Comparison of ENCODE assay signal across 29 mouse cellular contexts in the genomic region with DNA sequence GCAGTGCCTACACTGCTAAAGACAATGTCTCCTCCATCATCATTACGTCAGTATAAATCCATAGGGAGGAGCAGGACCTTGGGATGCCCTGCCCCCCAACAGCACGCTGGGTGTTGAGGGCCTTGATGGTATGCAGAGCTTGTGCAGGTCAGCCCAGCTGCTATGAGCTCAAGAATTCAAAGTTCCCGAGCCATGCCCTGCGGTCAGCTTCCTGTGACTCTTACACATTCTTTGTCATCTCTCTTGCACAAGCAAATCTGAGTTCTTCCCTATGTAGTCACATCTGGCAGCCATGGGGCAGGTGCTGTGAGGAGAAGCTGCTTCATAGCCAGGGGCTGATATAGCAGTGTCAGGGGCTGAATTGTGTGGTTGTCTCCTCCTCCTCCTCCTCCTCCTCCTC. TPM values are rescaled to one million over a fixed set of nuclear protein-coding genes. Genes with fewer than 3 reads are reported as not detected.
DNase-seq lines count a peak whose midpoint lies in the region; ATAC-seq and TF ChIP-seq lines count a peak whose summit lies in the region.
"Had no signal": no experiment of that assay in that cellular context is flagged by ENCODE, and none has a peak within 500 bp of the region (broad histone marks: within the 10 kb centered on the region; RNA-seq: fewer than 3 reads in every experiment).

No protein-coding gene starts in this region.

- peak; percentile 92 for ATAC-seq in Patski
- no peak for ATAC-seq in megakaryocyte, adult 5-6 weeks (ENCODE audit: poor library complexity, severe bottlenecking)
- ATAC-seq: forebrain, embryonic 13.5 days; intestine, postnatal 0 days had no signal

- POLR2A ChIA-PET in Patski (lab: Charles Lee): interaction anchor here (0.6 to 2.4 kb wide), 4 partner anchors 14 to 192 kb away, joined by 4 to 6 read pairs (median 4); a partner anchor contains a TSS

- in situ Hi-C loops in Patski (cut with MboI; ENCODE audit: low pct_unique_long_range_greater_than_20kb): no loop called here

- TF ChIP-seq CTCF in lung, adult 2 months (IDR thresholded peaks at IDR 0.05; ENCODE audit: insufficient read depth, low read length): no peak
- no peak for TF ChIP-seq CTCF in Patski (IDR thresholded peaks at IDR 0.05)

- no peaks in the 10 kb centered on the region for H3K27me3 ChIP-seq in Patski
- H3K27me3 ChIP-seq in myocyte (ENCODE audit: control insufficient read depth, insufficient read depth, insufficient read length): no peaks in the 10 kb centered on the region
- H3K27me3 ChIP-seq: forebrain, embryonic 13.5 days; heart, embryonic 15.5 days; hindbrain, embryonic 12.5 days; midbrain, embryonic 12.5 days; neural tube, embryonic 15.5 days had no signal

- no peak for TF ChIP-seq POLR2A in lung, adult 2 months (IDR thresholded peaks at IDR 0.05; ENCODE audit: borderline replicate concordance, extremely low read depth, low read depth, low read length)
- no peak for TF ChIP-seq POLR2A in myocyte (IDR thresholded peaks at IDR 0.05; ENCODE audit: insufficient read length, low read depth)

- CTCF ChIA-PET in Patski (lab: Charles Lee): interaction anchor here (0.8 to 1.3 kb wide), 3 partner anchors 10 to 25 kb away, joined by 3 read pairs; no protein-coding TSS in a partner anchor

- H3K4me2 ChIP-seq in myocyte (ENCODE audit: low read depth): no peak overlapping the region
- H3K4me2 ChIP-seq: forebrain, embryonic 13.5 days; heart, embryonic 15.5 days; hindbrain, embryonic 12.5 days; limb, embryonic 15.5 days; lung, embryonic 14.5 days; midbrain, embryonic 12.5 days; neural tube, embryonic 15.5 days had no signal

- DNase-seq in adrenal gland, adult (ENCODE audit: inconsistent age in 2 of 2, low spot score in 1 of 2): peak; percentile 36 to 50
- no peak for DNase-seq in adrenal gland, postnatal 10 days
- DNase-seq in lung, postnatal 36 days: peak; percentile 10
- no peak for DNase-seq in lung, adult 2 months
- peak; percentile 73 for DNase-seq in Patski (ENCODE audit: low read depth, low spot score)
- no peak for DNase-seq in heart, postnatal 14 days
- DNase-seq: cerebellum, adult 8-10 months; cerebellum, postnatal 25 days; gastrocnemius, postnatal 25 days; heart, adult 11 months; heart, postnatal 36 days; kidney, adult 9 months; kidney, postnatal 10 days; layer of hippocampus, adult 9-11 months; lung, embryonic 14.5 days; right cerebral cortex, adult 18-20 months; spleen, adult 18-20 months; thymus, postnatal 14 days had no signal

- H3ac ChIP-seq in myocyte (ENCODE audit: control insufficient read depth, insufficient read length): no peak overlapping the region

- H3K4me3 ChIP-seq in lung, adult 2 months (replicated peaks; ENCODE audit: extremely low read depth, low read depth, low read length): no peak overlapping the region
- H3K4me3 ChIP-seq in myocyte: no peak overlapping the region
- H3K4me3 ChIP-seq: forebrain, embryonic 13.5 days; heart, embryonic 10.5 days; heart, embryonic 15.5 days; hindbrain, embryonic 12.5 days; limb, embryonic 10.5 days; limb, embryonic 15.5 days; midbrain, embryonic 12.5 days; neural tube, embryonic 15.5 days had no signal

- no peaks in the 10 kb centered on the region for H3K4me1 ChIP-seq in lung, adult 2 months (ENCODE audit: control insufficient read depth, insufficient read depth, low read length)
- H3K4me1 ChIP-seq: limb, embryonic 15.5 days; neural tube, embryonic 15.5 days had no signal

- H3K36me3 ChIP-seq in myocyte (ENCODE audit: control insufficient read depth, insufficient read depth): no peaks in the 10 kb centered on the region
- H3K36me3 ChIP-seq: heart, embryonic 10.5 days; heart, embryonic 15.5 days; hindbrain, embryonic 12.5 days; limb, embryonic 10.5 days; limb, embryonic 15.5 days; midbrain, embryonic 12.5 days; neural tube, embryonic 15.5 days had no signal

- 33% methylated on average over 4 of the region's 4 CpGs for WGBS in lung, adult 2 months

- no peaks in the 10 kb centered on the region for H3K79me2 ChIP-seq in myocyte (ENCODE audit: control insufficient read depth, insufficient read depth)

- intact Hi-C loops in heart, postnatal 14 days (cut with DNase I): no loop called here

TF ChIP-seq in myocyte, 11 proteins besides CTCF, POLR2A, EP300 and RAD21:
- TF ChIP-seq POLR2AphosphoS2 (IDR thresholded peaks at IDR 0.05; ENCODE audit: insufficient read length, low read depth) (no peak), MYOD1 (IDR thresholded peaks at IDR 0.05; ENCODE audit: control insufficient read depth in 1 of 3, insufficient read length in 2 of 3, low read depth in 2 of 3) (peak in 2 of 3 experiments; percentile 39 to 51), MYOG (IDR thresholded peaks at IDR 0.05; ENCODE audit: control insufficient read depth in 1 of 3, insufficient read depth in 1 of 3, insufficient read length in 2 of 3, low read depth in 2 of 3) (peak; percentile 15 to 85 (median 34)), USF1 (IDR thresholded peaks at IDR 0.05; ENCODE audit: low read depth) (no peak), MAX (IDR thresholded peaks at IDR 0.05; ENCODE audit: low read depth) (no peak), E2F4 (IDR thresholded peaks at IDR 0.05; ENCODE audit: insufficient read depth) (no peak), REST (IDR thresholded peaks at IDR 0.05; ENCODE audit: insufficient read depth, insufficient read length) (no peak), SRF (IDR thresholded peaks at IDR 0.05; ENCODE audit: control insufficient read depth, insufficient read length, low read depth) (no peak), CEBPB (IDR thresholded peaks at IDR 0.05; ENCODE audit: insufficient read depth, poor library complexity, severe bottlenecking) (peak; percentile 87), TCF12 (IDR thresholded peaks at IDR 0.05; ENCODE audit: insufficient read depth, poor library complexity, severe bottlenecking) (peak; percentile 52), TCF3 (IDR thresholded peaks at IDR 0.05; ENCODE audit: insufficient read length, low read depth) (no peak)

RNA-seq across cellular contexts. Expression of a gene that starts 14.9 kb away (rescaled TPM):
- total RNA-seq in adrenal gland, postnatal 10 days (2021): 10 to 100 TPM in 1 of 2 experiments, 1 to 10 TPM in 1; 8.3 to 14.1 TPM
- 3.5 and 9.0 TPM in 2 replicates for polyA plus RNA-seq in lung, adult 2 months (2012; rRNA removed)
- polyA plus RNA-seq in Patski (2021) (343 TPM), myocyte (2012; fragmentation: generic; extraction: Trizol) (159 TPM)
- 1 to 10 TPM; 3.8 to 5.3 TPM for total RNA-seq in heart, postnatal 14 days (2021)
- total RNA-seq in megakaryocyte, adult 5-6 weeks (2015): 0.16 TPM in 1 of 2 replicates, not detected in the other
- 2.1 TPM in 1 of 2 replicates, not detected in the other for total RNA-seq in megakaryocyte, adult 5-6 weeks (2017)

RNA-seq across cellular contexts. Expression of a gene that starts 39.2 kb away (rescaled TPM):
- total RNA-seq in adrenal gland, postnatal 10 days (2021): 10 to 100 TPM; 47.4 to 57.8 TPM
- 31.6 and 35.1 TPM in 2 replicates for polyA plus RNA-seq in lung, adult 2 months (2012; rRNA removed)
- polyA plus RNA-seq in Patski (2021) (40.5 TPM), myocyte (2012; fragmentation: generic; extraction: Trizol) (26.3 TPM)
- 10 to 100 TPM; 37.0 to 38.1 TPM for total RNA-seq in heart, postnatal 14 days (2021)
- 51.5 and 69.1 TPM in 2 replicates for total RNA-seq in megakaryocyte, adult 5-6 weeks (2015)
- total RNA-seq in megakaryocyte, adult 5-6 weeks (2017): 32.0 and 37.7 TPM in 2 replicates

RNA-seq across cellular contexts. Expression of a gene that starts 48.0 kb away (rescaled TPM):
- 10 to 100 TPM; 11.3 to 11.4 TPM for total RNA-seq in adrenal gland, postnatal 10 days (2021)
- 18.8 and 25.1 TPM in 2 replicates for polyA plus RNA-seq in lung, adult 2 months (2012; rRNA removed)
- polyA plus RNA-seq in Patski (2021) (0.10 TPM), myocyte (2012; fragmentation: generic; extraction: Trizol) (0.22 TPM)
- total RNA-seq in heart, postnatal 14 days (2021): 1 to 10 TPM in 1 of 2 experiments, under 1 TPM in 1; 0.85 to 1.3 TPM
- total RNA-seq in megakaryocyte, adult 5-6 weeks (2015): not detected in 2 replicates
- total RNA-seq in megakaryocyte, adult 5-6 weeks (2017): not detected in 2 replicates

Comparison
In these comparisons a context has a peak if more than half of its experiments do, and no peak if none do; other contexts are left out.
1. DNase-seq: peak in adrenal gland, adult (2 of 2), lung, postnatal 36 days (single experiment) and Patski (single experiment); none in adrenal gland, postnatal 10 days (single experiment), lung, adult 2 months (single experiment) and heart, postnatal 14 days (0 of 2).
2. RNA of a gene that starts 48.0 kb away (total RNA-seq): 11.3 to 11.4 TPM in adrenal gland, postnatal 10 days; 0.85 to 1.3 TPM in heart, postnatal 14 days and not detected in megakaryocyte, adult 5-6 weeks; every median in the first group is over 4 times any median in the second.